Mouse (Mus musculus): ENCODE measurements around the gene Micu1. TPM values are rescaled to one million over a fixed set of nuclear protein-coding genes. Genes with fewer than 3 reads are reported as not detected.

Micu1 gene
- polyA plus RNA-seq, 1 experiment, result 22.9 TPM

GRCm38 (mm10) chr10:59896211-59896610, 193.9 kb downstream of the Micu1 start:
- no peaks in the 10 kb centered on the region for H3K27me3 ChIP-seq (ENCODE audit: control insufficient read depth, insufficient read depth, low read length, poor library complexity, severe bottlenecking)
- peaks cover 6% of the 10 kb centered on the region for H3K4me1 ChIP-seq (ENCODE audit: control insufficient read depth, insufficient read depth, low read length)
- H3K9ac ChIP-seq (ENCODE audit: low read depth, poor library complexity, severe bottlenecking), result no peak overlapping the region
- no peak overlapping the region for H3K27ac ChIP-seq (ENCODE audit: insufficient read depth, low read length)
- no peaks in the 10 kb centered on the region for H3K9me3 ChIP-seq (replicated peaks; ENCODE audit: control insufficient read depth, insufficient read depth, low read length, poor library complexity, severe bottlenecking)
- H3K4me3 ChIP-seq (ENCODE audit: low read depth, low read length), result no peak overlapping the region
- TF ChIP-seq CTCF (IDR thresholded peaks at IDR 0.05; ENCODE audit: low read depth, low read length) (no peak), EP300 (IDR thresholded peaks at IDR 0.05; ENCODE audit: insufficient read depth, low read depth, low read length) (no peak), POLR2A (IDR thresholded peaks at IDR 0.05; ENCODE audit: insufficient read depth, low read length) (no peak)
- H3K36me3 ChIP-seq (ENCODE audit: control insufficient read depth, insufficient read depth, low read length, poor library complexity, severe bottlenecking), result peaks cover 10% of the 10 kb centered on the region

GRCm38 (mm10) chr10:59896911-59897331, 194.6 kb downstream of the Micu1 start:
- no peak overlapping the region for H3K4me3 ChIP-seq (ENCODE audit: low read depth, low read length)
- H3K9ac ChIP-seq (ENCODE audit: low read depth, poor library complexity, severe bottlenecking), result no peak overlapping the region
- peaks cover 5% of the 10 kb centered on the region; the same call in 1 of the 2 replicates for H3K36me3 ChIP-seq (ENCODE audit: control insufficient read depth, insufficient read depth, low read length, poor library complexity, severe bottlenecking)
- no peaks in the 10 kb centered on the region for H3K9me3 ChIP-seq (replicated peaks; ENCODE audit: control insufficient read depth, insufficient read depth, low read length, poor library complexity, severe bottlenecking)
- peaks cover 7% of the 10 kb centered on the region for H3K4me1 ChIP-seq (ENCODE audit: control insufficient read depth, insufficient read depth, low read length)
- no peaks in the 10 kb centered on the region for H3K27me3 ChIP-seq (ENCODE audit: control insufficient read depth, insufficient read depth, low read length, poor library complexity, severe bottlenecking)
- H3K27ac ChIP-seq (ENCODE audit: insufficient read depth, low read length), result no peak overlapping the region
- TF ChIP-seq CTCF (IDR thresholded peaks at IDR 0.05; ENCODE audit: low read depth, low read length), result no peak
- no peak for TF ChIP-seq POLR2A (IDR thresholded peaks at IDR 0.05; ENCODE audit: insufficient read depth, low read length)
- TF ChIP-seq EP300 (IDR thresholded peaks at IDR 0.05; ENCODE audit: insufficient read depth, low read depth, low read length), result no peak

- Histone ChIP-seq H3K9me3 (replicated peaks; ENCODE audit: control insufficient read depth, insufficient read depth, low read length, poor library complexity, severe bottlenecking) (no peaks in the 10 kb centered on the region), H3K4me1 (ENCODE audit: control insufficient read depth, insufficient read depth, low read length) (peaks cover 12% of the 10 kb centered on the region), H3K4me3 (ENCODE audit: low read depth, low read length) (no peak overlapping the region), H3K9ac (ENCODE audit: low read depth, poor library complexity, severe bottlenecking) (no peak overlapping the region), H3K36me3 (ENCODE audit: control insufficient read depth, insufficient read depth, low read length, poor library complexity, severe bottlenecking) (peaks cover 3% of the 10 kb centered on the region; the same call in 1 of the 2 replicates), H3K27ac (ENCODE audit: insufficient read depth, low read length) (no peak overlapping the region), H3K27me3 (ENCODE audit: control insufficient read depth, insufficient read depth, low read length, poor library complexity, severe bottlenecking) (no peaks in the 10 kb centered on the region)
- TF ChIP-seq CTCF (IDR thresholded peaks at IDR 0.05; ENCODE audit: low read depth, low read length) (no peak), POLR2A (IDR thresholded peaks at IDR 0.05; ENCODE audit: insufficient read depth, low read length) (no peak), EP300 (IDR thresholded peaks at IDR 0.05; ENCODE audit: insufficient read depth, low read depth, low read length) (no peak)
Measured at GRCm38 (mm10) chr10:59897511-59897910, 195.2 kb downstream of the Micu1 start.

GRCm38 (mm10) chr10:59898180-59898778, 196.0 kb downstream of the Micu1 start:
- no peak overlapping the region for H3K9ac ChIP-seq (ENCODE audit: low read depth, poor library complexity, severe bottlenecking)
- peaks cover 3% of the 10 kb centered on the region; the same call in 1 of the 2 replicates for H3K36me3 ChIP-seq (ENCODE audit: control insufficient read depth, insufficient read depth, low read length, poor library complexity, severe bottlenecking)
- H3K4me1 ChIP-seq (ENCODE audit: control insufficient read depth, insufficient read depth, low read length), result peaks cover 15% of the 10 kb centered on the region
- no peaks in the 10 kb centered on the region for H3K27me3 ChIP-seq (ENCODE audit: control insufficient read depth, insufficient read depth, low read length, poor library complexity, severe bottlenecking)
- H3K27ac ChIP-seq (ENCODE audit: insufficient read depth, low read length), result no peak overlapping the region
- no peaks in the 10 kb centered on the region for H3K9me3 ChIP-seq (replicated peaks; ENCODE audit: control insufficient read depth, insufficient read depth, low read length, poor library complexity, severe bottlenecking)
- H3K4me3 ChIP-seq (ENCODE audit: low read depth, low read length), result no peak overlapping the region
- no peak for TF ChIP-seq EP300 (IDR thresholded peaks at IDR 0.05; ENCODE audit: insufficient read depth, low read depth, low read length)
- no peak for TF ChIP-seq CTCF (IDR thresholded peaks at IDR 0.05; ENCODE audit: low read depth, low read length)
- no peak for TF ChIP-seq POLR2A (IDR thresholded peaks at IDR 0.05; ENCODE audit: insufficient read depth, low read length)

- H3K27ac ChIP-seq (ENCODE audit: insufficient read depth, low read length), result no peak overlapping the region
- H3K36me3 ChIP-seq (ENCODE audit: control insufficient read depth, insufficient read depth, low read length, poor library complexity, severe bottlenecking), result peaks cover 3% of the 10 kb centered on the region; the same call in 1 of the 2 replicates
- H3K4me3 ChIP-seq (ENCODE audit: low read depth, low read length), result no peak overlapping the region
- peaks cover 15% of the 10 kb centered on the region for H3K4me1 ChIP-seq (ENCODE audit: control insufficient read depth, insufficient read depth, low read length)
- TF ChIP-seq CTCF (IDR thresholded peaks at IDR 0.05; ENCODE audit: low read depth, low read length) (no peak), EP300 (IDR thresholded peaks at IDR 0.05; ENCODE audit: insufficient read depth, low read depth, low read length) (no peak), POLR2A (IDR thresholded peaks at IDR 0.05; ENCODE audit: insufficient read depth, low read length) (no peak)
- H3K9ac ChIP-seq (ENCODE audit: low read depth, poor library complexity, severe bottlenecking), result no peak overlapping the region
- H3K9me3 ChIP-seq (replicated peaks; ENCODE audit: control insufficient read depth, insufficient read depth, low read length, poor library complexity, severe bottlenecking), result no peaks in the 10 kb centered on the region
- no peaks in the 10 kb centered on the region for H3K27me3 ChIP-seq (ENCODE audit: control insufficient read depth, insufficient read depth, low read length, poor library complexity, severe bottlenecking)
Measured at GRCm38 (mm10) chr10:59898935-59899334, 196.7 kb downstream of the Micu1 start.

Data from ES-Bruce4 (cell line).